Mouse (Mus musculus) E14TG2a.4 (cell line): ENCODE data around the gene Zfpm1.

Experiments used
- CTCF ChIP-seq: conservative IDR thresholded peaks from 2 replicates; pipeline ENCODE4 v1.5.1; 2014; ENCODE audit warnings: low read length
- NANOG ChIP-seq: IDR thresholded peaks from 2 replicates; pipeline ENCODE4 v1.6.1; 2014; ENCODE audit warnings: borderline replicate concordance, low read length, mixed read lengths
- POU5F1 ChIP-seq: IDR thresholded peaks from 2 replicates; pipeline ENCODE4 v1.6.1; 2014; ENCODE audit warnings: low read length, borderline replicate concordance

GRCm38 (mm10) chr8:122357202-122357601, 75.3 kb downstream of the Zfpm1 start:
- TF ChIP-seq CTCF (no peak), NANOG (no peak), POU5F1 (no peak)
